Mouse (Mus musculus) splenic B cell, adult 2 months (primary cell): ENCODE measurements at regions not wholly inside any gene's neighbourhood (a gene's known extent, or its start where the extent isn't known, plus 50 kb on each side); places are given as distances from the start of the nearest gene placed in this dataset.
A peak's percentile ranks its signal among the peaks of the same experiment; 100 is the strongest.

Source experiments
- DNase-seq: peaks from one replicate; pipeline ENCODE4 v3.0.0-alpha.2; 2011; ENCODE audit warnings: low read depth, low spot score
- H3K27me3 ChIP-seq: 2 replicates; pipeline ENCODE4 v1.6.1; 2012; ENCODE audit warnings: mild to moderate bottlenecking, low read length, moderate library complexity, mixed read lengths; ENCODE audit not compliant: control insufficient read depth, poor library complexity, insufficient read depth, severe bottlenecking
- H3K36me3 ChIP-seq: 2 replicates; pipeline ENCODE4 v1.6.1; 2012; ENCODE audit warnings: mild to moderate bottlenecking, low read length, moderate library complexity, mixed read lengths; ENCODE audit not compliant: control insufficient read depth, poor library complexity, insufficient read depth, severe bottlenecking

DNA sequence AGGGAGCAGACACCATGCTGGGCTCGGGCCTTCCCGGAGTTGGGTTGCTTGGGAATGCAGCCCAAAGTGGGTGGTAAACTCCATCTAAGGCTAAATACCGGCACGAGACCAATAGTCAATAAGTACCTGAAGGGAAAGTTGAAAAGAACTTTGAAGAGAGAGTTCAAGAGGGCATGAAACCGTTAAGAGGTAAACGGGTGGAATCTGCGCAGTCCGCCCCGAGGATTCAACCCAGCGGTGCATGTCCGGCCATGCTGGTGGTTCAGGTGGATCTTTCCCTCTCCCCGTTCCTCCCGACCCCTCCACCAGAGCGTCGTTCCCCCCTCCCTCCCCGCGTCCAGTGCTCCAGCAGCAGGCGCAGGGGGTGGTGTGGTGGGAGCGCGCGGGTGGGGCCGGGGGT lies 179.1 kb upstream of the Arhgef26 start:
- Histone ChIP-seq H3K36me3 (no peaks in the 10 kb centered on the region), H3K27me3 (no peaks in the 10 kb centered on the region)
- peak; percentile 74 for DNase-seq

GRCm38 (mm10) chr3:62170647-62171046 lies 167.5 kb upstream of the Arhgef26 start:
- H3K27me3 ChIP-seq = no peaks in the 10 kb centered on the region
- DNase-seq = no peak

GRCm38 (mm10) chr3:62187807-62188509 lies 150.2 kb upstream of the Arhgef26 start:
- no peaks in the 10 kb centered on the region for H3K27me3 ChIP-seq
- no peaks in the 10 kb centered on the region for H3K36me3 ChIP-seq
- no peak for DNase-seq

More at GRCm38 (mm10) chr3:62170647-62171046, 167.5 kb upstream of the Arhgef26 start:
- H3K36me3 ChIP-seq = no peaks in the 10 kb centered on the region

DNA sequence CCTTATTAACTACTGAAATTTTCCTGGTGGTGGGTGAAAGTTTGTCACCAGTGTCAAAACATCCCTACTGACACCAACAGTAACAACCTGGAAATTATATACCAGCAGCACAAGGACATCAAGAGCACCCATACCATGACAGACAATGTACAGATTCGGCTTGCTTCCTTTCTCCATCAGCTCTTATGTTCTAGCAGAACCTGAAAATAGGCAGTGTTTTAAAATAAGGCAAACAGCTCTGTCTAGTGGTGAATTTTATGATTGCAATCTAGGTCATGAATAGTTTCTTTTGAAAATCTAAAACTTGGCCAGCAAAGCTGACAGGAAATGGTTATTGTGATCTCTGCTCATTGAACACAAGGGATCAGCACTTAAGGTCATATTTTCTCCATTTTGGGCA lies 145.7 kb upstream of the Arhgef26 start:
- no peaks in the 10 kb centered on the region for H3K27me3 ChIP-seq
- DNase-seq = no peak
- no peaks in the 10 kb centered on the region for H3K36me3 ChIP-seq

GRCm38 (mm10) chr3:62194421-62194820 lies 143.7 kb upstream of the Arhgef26 start:
- Histone ChIP-seq H3K36me3 (no peaks in the 10 kb centered on the region), H3K27me3 (no peaks in the 10 kb centered on the region)
- DNase-seq = no peak

DNA sequence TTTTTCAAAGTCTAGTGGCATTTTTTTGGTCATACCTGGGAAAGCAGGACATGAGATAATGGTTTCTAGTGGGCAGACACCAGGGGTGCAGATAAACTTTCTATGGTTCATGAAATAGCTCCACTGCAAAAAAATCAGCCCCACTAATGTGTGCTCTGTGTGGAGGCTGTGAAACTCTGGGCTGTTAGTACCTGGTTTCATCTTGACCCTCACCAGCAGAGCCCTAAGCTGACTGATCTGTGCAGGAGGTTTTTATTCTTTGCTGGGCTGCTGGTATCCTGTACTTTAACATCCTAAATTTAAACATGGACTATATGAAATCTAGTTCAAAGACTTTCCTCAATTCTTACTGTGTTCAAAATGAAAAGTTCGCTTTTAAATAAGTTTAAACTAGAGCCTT lies 141.5 kb upstream of the Arhgef26 start:
- Histone ChIP-seq H3K36me3 (no peaks in the 10 kb centered on the region), H3K27me3 (no peaks in the 10 kb centered on the region)
- DNase-seq = no peak

DNA sequence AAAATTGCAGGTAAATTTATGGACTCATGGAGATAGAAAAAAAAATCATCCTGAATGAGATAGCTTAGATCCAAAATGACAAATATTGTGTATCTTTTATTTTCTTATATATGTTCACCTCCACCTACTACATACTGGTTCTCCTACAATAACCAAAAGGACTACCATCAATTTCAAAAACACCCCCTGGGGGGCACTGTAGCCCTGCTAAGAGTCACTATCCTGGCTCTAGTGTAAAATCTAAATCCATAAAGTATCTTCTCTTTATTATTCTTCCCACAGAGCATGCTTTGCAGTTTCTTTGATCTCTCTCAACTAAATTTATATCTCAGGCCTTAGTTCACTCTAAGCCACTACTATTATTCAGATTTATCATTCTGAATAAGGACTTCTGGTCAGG lies 122.3 kb upstream of the Arhgef26 start:
- DNase-seq = no peak
- Histone ChIP-seq H3K36me3 (no peaks in the 10 kb centered on the region), H3K27me3 (no peaks in the 10 kb centered on the region)

- no peaks in the 10 kb centered on the region for H3K27me3 ChIP-seq
- DNase-seq = no peak
- H3K36me3 ChIP-seq = no peaks in the 10 kb centered on the region
Observed at GRCm38 (mm10) chr3:62217335-62217734, 120.8 kb upstream of the Arhgef26 start.

DNA sequence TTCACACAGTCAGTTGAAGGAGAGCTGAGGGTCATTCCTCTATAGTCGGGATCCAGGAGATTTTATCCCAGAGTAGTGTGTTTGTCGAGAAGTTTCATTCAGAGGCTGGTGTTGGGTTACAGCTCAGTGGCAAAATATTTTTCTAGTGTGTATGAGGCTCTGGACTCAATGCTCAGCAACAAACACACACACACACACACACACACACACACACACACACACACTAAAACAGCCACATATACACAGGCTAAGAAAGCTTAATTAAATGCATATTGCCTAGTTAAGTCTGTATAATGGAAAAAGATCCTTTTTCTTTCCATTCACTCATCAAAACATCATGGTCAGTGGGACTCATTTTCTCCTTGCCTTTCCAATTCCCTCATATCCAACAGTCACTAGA lies 110.4 kb upstream of the Arhgef26 start:
- DNase-seq = no peak
- no peaks in the 10 kb centered on the region for H3K36me3 ChIP-seq
- no peaks in the 10 kb centered on the region for H3K27me3 ChIP-seq

GRCm38 (mm10) chr3:62228156-62228555 lies 110.0 kb upstream of the Arhgef26 start:
- no peak for DNase-seq
- no peaks in the 10 kb centered on the region for H3K36me3 ChIP-seq
- H3K27me3 ChIP-seq = no peaks in the 10 kb centered on the region

DNA sequence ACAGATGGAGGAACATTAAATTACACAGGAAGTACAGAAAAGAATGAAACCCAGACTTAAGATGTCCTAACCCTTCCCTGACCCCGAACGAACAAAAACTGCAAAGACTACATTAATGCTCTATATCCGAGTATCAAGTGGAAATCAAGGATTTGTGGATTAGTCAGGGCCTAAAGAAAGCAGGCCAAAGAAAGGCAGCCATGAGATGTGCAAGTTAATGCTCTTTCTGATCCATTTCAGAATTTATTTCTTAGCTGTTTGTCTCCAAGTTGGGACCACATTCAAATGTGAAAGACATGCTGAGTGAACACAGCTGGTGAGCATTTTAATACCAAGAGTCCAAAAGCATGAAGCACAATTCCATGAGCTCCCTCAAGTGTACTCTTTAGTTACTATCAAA lies 97.1 kb upstream of the Arhgef26 start:
- DNase-seq = no peak
- Histone ChIP-seq H3K27me3 (no peaks in the 10 kb centered on the region), H3K36me3 (no peaks in the 10 kb centered on the region)

DNA sequence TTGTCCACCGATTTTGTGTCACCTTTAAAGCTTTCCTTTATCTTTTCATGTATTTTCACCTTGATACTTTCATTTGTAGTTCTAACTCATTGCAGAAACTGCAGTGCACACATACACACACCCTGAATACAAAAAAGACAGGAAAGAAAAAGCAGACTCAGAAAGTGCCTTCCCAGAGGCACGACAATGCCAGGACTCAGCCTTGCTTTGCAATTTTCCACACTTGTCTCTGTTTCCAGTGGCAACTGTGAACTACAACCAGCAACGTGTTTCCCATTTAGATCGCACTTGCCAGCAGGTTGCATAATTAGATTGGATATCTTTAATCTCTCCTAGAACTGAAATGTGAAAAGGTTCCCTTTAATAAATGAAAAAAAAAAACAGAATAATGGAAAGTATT lies 66.4 kb upstream of the Arhgef26 start:
- H3K27me3 ChIP-seq = no peaks in the 10 kb centered on the region
- no peaks in the 10 kb centered on the region for H3K36me3 ChIP-seq
- DNase-seq = no peak

DNA sequence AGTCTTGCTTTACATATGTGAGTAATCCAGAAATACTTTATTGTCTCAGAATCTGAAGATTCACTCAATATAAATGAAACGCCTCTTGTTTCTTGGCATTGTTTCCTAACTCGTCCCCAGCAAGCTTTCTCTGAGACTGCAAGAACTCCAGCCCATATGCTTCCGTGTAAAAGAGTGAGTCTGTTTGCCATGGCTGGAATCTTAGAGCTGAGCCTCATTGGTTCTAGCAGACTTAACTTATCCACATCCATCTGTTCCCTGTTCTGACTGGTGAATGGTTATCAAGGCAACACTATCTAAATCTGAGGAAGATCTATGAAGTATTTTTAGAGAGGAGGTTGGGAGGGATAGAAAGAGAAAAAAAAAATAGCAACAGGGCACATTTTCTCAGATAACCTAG lies 59.9 kb upstream of the Arhgef26 start:
- no peaks in the 10 kb centered on the region for H3K27me3 ChIP-seq
- H3K36me3 ChIP-seq = no peaks in the 10 kb centered on the region
- no peak for DNase-seq

GRCm38 (mm10) chr3:62280960-62281359 lies 57.2 kb upstream of the Arhgef26 start:
- H3K27me3 ChIP-seq = no peaks in the 10 kb centered on the region
- no peak for DNase-seq
- H3K36me3 ChIP-seq = no peaks in the 10 kb centered on the region
